Mouse (Mus musculus) CH12.LX (cell line): Measurements from ENCODE around the gene Rras. TPM values are rescaled to one million over a fixed set of nuclear protein-coding genes. Genes with fewer than 3 reads are reported as not detected.
A peak's percentile ranks its signal among the peaks of the same experiment; 100 is the strongest.

Experiments
- DNase-seq: peaks from one replicate; pipeline ENCODE4 v3.0.0-alpha.2; 2013; ENCODE audit errors: extremely low read depth
- H3K27ac ChIP-seq: 2 replicates; pipeline ENCODE4 v1.5.1; 2012; ENCODE audit warnings: low read depth, mild to moderate bottlenecking, control low read depth, moderate library complexity; ENCODE audit not compliant: insufficient read depth
- H3K27me3 ChIP-seq: replicated peaks from 2 replicates; pipeline ENCODE3; 2012; ENCODE audit warnings: inconsistent platforms
- H3K36me3 ChIP-seq, 2 experiments: replicated peaks in 1 of 2; 2 replicates each; pipeline versions ENCODE3 to v1.6.1; 2012; ENCODE audit warnings: inconsistent platforms in 1 of 2, low read length in 1 of 2, mild to moderate bottlenecking in 1 of 2, mixed read lengths in 1 of 2, moderate library complexity in 1 of 2; ENCODE audit not compliant: control insufficient read depth in 1 of 2, insufficient read depth in 1 of 2
- H3K4me1 ChIP-seq, 2 experiments: 2 replicates each; pipeline ENCODE4 v1.6.1; 2012; ENCODE audit warnings: inconsistent platforms in 1 of 2, moderate library complexity in 1 of 2; ENCODE audit not compliant: insufficient read depth in 2 of 2, control insufficient read depth in 1 of 2
- H3K4me2 ChIP-seq: 2 replicates; pipeline ENCODE4 v1.6.1; 2012; ENCODE audit warnings: low read depth, mild to moderate bottlenecking, control low read depth; ENCODE audit not compliant: poor library complexity, insufficient read depth, severe bottlenecking
- H3K4me3 ChIP-seq, 3 experiments: fragments of 150-350 bp in 1 of 3; sonication (generic) in 1 of 3; replicated peaks in 1 of 3; 2 replicates each; pipeline versions ENCODE3 to v1.5.1; 2011 to 2012; ENCODE audit warnings: low read depth in 2 of 3, low read length in 2 of 3, mild to moderate bottlenecking in 2 of 3, moderate library complexity in 2 of 3, control low read depth in 1 of 3, improper control_type of control experiment in 1 of 3, inconsistent platforms in 1 of 3, mixed read lengths in 1 of 3; ENCODE audit not compliant: poor library complexity in 1 of 3
- H3K79me2 ChIP-seq: replicated peaks from 2 replicates; pipeline ENCODE4 v1.6.1; 2012; ENCODE audit warnings: mild to moderate bottlenecking, moderate library complexity; ENCODE audit not compliant: control insufficient read depth, poor library complexity, insufficient read depth, severe bottlenecking; ENCODE audit errors: extremely low read depth
- H3K9ac ChIP-seq: 2 replicates; pipeline ENCODE4 v1.6.1; 2012; ENCODE audit warnings: low read depth, mild to moderate bottlenecking, control low read depth, moderate library complexity; ENCODE audit not compliant: insufficient read depth
- H3K9me3 ChIP-seq: replicated peaks from 2 replicates; pipeline ENCODE3; 2012; ENCODE audit warnings: low read length, inconsistent platforms, mixed read lengths
- BHLHE40 ChIP-seq: IDR thresholded peaks from 2 replicates; pipeline ENCODE4 v1.6.1; 2011; ENCODE audit warnings: mild to moderate bottlenecking, low read depth, low read length, improper control_type of control experiment
- CHD1 ChIP-seq: IDR thresholded peaks from 2 replicates; pipeline ENCODE4 v1.6.1; 2012; ENCODE audit warnings: low read depth, low read length, improper control_type of control experiment, inconsistent platforms
- ELF1 ChIP-seq: IDR thresholded peaks from 2 replicates; pipeline ENCODE4 v1.6.1; 2014; ENCODE audit warnings: low read depth, mild to moderate bottlenecking, inconsistent platforms, low read length, improper control_type of control experiment
- ETS1 ChIP-seq: conservative IDR thresholded peaks from 2 replicates; pipeline ENCODE4 v1.6.1; 2012; ENCODE audit warnings: low read depth, mild to moderate bottlenecking, inconsistent platforms, low read length, improper control_type of control experiment, moderate library complexity
- GABPA ChIP-seq: IDR thresholded peaks from 2 replicates; pipeline ENCODE4 v1.6.1; 2012; ENCODE audit warnings: low read depth, low read length, improper control_type of control experiment, inconsistent platforms; ENCODE audit not compliant: insufficient replicate concordance
- HCFC1 ChIP-seq: IDR thresholded peaks from 2 replicates; pipeline ENCODE4 v1.6.1; 2012; ENCODE audit warnings: low read depth, mild to moderate bottlenecking, inconsistent platforms, low read length, improper control_type of control experiment
- IRF4 ChIP-seq: IDR thresholded peaks from 2 replicates; pipeline ENCODE4 v1.6.1; 2014; ENCODE audit warnings: low read depth, mild to moderate bottlenecking, inconsistent platforms, low read length, improper control_type of control experiment
- JUN ChIP-seq: IDR thresholded peaks from 2 replicates; pipeline ENCODE4 v1.6.1; 2011; ENCODE audit warnings: low read depth, mild to moderate bottlenecking, low read length, improper control_type of control experiment, moderate library complexity; ENCODE audit not compliant: insufficient read depth
- KAT2A ChIP-seq: IDR thresholded peaks from 2 replicates; pipeline ENCODE4 v1.6.1; 2012; ENCODE audit warnings: low read length, improper control_type of control experiment, inconsistent platforms; ENCODE audit not compliant: insufficient replicate concordance
- MXI1 ChIP-seq: IDR thresholded peaks from 2 replicates; pipeline ENCODE4 v1.6.1; 2011; ENCODE audit warnings: mild to moderate bottlenecking, low read depth, low read length, improper control_type of control experiment
- NELFE ChIP-seq: IDR thresholded peaks from 2 replicates; pipeline ENCODE4 v1.6.1; 2011; ENCODE audit warnings: low read depth, low read length, improper control_type of control experiment
- NRF1 ChIP-seq: IDR thresholded peaks from 2 replicates; pipeline ENCODE4 v1.6.1; 2014; ENCODE audit warnings: low read depth, mild to moderate bottlenecking, inconsistent platforms, low read length, improper control_type of control experiment, moderate library complexity
- POLR2A ChIP-seq: IDR thresholded peaks from 2 replicates; pipeline ENCODE4 v1.6.1; 2011; ENCODE audit warnings: low read depth, mild to moderate bottlenecking, improper control_type of control experiment, low read length
- SIN3A ChIP-seq: IDR thresholded peaks from 2 replicates; pipeline ENCODE4 v1.6.1; 2012; ENCODE audit warnings: low read length, improper control_type of control experiment, inconsistent platforms
- SMC3 ChIP-seq: IDR thresholded peaks from 2 replicates; pipeline ENCODE4 v1.6.1; 2011; ENCODE audit warnings: low read depth, low read length, improper control_type of control experiment
- TBP ChIP-seq: conservative IDR thresholded peaks from 2 replicates; pipeline ENCODE4 v1.6.1; 2011; ENCODE audit warnings: low read depth, low read length, improper control_type of control experiment
- TCF12 ChIP-seq: IDR thresholded peaks from 2 replicates; pipeline ENCODE4 v1.6.1; 2014; ENCODE audit warnings: low read depth, mild to moderate bottlenecking, inconsistent platforms, low read length, improper control_type of control experiment
- UBTF ChIP-seq: IDR thresholded peaks from 2 replicates; pipeline ENCODE4 v1.6.1; 2012; ENCODE audit warnings: low read depth, mild to moderate bottlenecking, inconsistent platforms, low read length, improper control_type of control experiment, moderate library complexity
- USF1 ChIP-seq: IDR thresholded peaks from 2 replicates; pipeline ENCODE4 v1.6.1; 2014; ENCODE audit warnings: low read depth, mild to moderate bottlenecking, inconsistent platforms, low read length, improper control_type of control experiment
- USF2 ChIP-seq: conservative IDR thresholded peaks from 2 replicates; pipeline ENCODE4 v1.6.1; 2011; ENCODE audit warnings: low read depth, low read length, improper control_type of control experiment
- ZMIZ1 ChIP-seq: IDR thresholded peaks from 2 replicates; pipeline ENCODE4 v1.6.1; 2012; ENCODE audit warnings: low read depth, mild to moderate bottlenecking, inconsistent platforms, low read length, improper control_type of control experiment
- dilution Hi-C: fragments of 300-500 bp; cut with MboI; formaldehyde crosslinking; loops from 2 replicates; pipeline ENCODE4 v1.14.3; 2020; ENCODE audit warnings: low sequenced_read_pairs; ENCODE audit not compliant: extremely low pct_unique_long_range_greater_than_20kb, extremely low pct_ligation_motif_present
- in situ Hi-C: fragments of 300-500 bp; cut with MboI; formaldehyde crosslinking; loops from 3 replicates; pipeline ENCODE4 v1.14.3; 2019; ENCODE audit warnings: low sequenced_read_pairs, low pct_ligation_motif_present, low pct_unique_long_range_greater_than_20kb, mixed read lengths
- polyA plus RNA-seq: library from polyadenylated mRNA; unstranded; fragments of >175 nt; gene quantifications from 2 replicates; pipeline ENCODE4 v1.2.1, GENCODE M21; 2012; ENCODE audit warnings: low read depth; ENCODE audit not compliant: insufficient read length
- total RNA-seq, 2 experiments: library from RNA; depleted of rRNA; stranded (reverse); fragments of 300-350 nt in 1 of 2; fragments of >200 nt in 1 of 2; gene quantifications; 2 replicates each; pipeline ENCODE4 v1.2.3; 2012 to 2014

The Rras gene
- total and polyA plus RNA-seq, 3 experiments, result 7.2 to 19.8 (median 10.6) TPM

- TF ChIP-seq ZMIZ1 (peak; percentile 48; the same call in 1 of the 2 replicates), NELFE (peak; percentile 78), IRF4 (0 out of 2 replicates have a peak, but pooled peaks have one; percentile 22), JUN (no peak), USF2 (no peak), SMC3 (no peak), ETS1 (no peak), GABPA (peak; percentile 49; the same call in 1 of the 2 replicates), TBP (peak; percentile 67; the same call in 1 of the 2 replicates), HCFC1 (peak; percentile 93), POLR2A (peak; percentile 82), SIN3A (peak; percentile 85), BHLHE40 (peak; percentile 86), KAT2A (peak; percentile 83; the same call in 1 of the 2 replicates), MXI1 (peak; percentile 88), TCF12 (0 out of 2 replicates have a peak, but pooled peaks have one; percentile 25), CHD1 (no peak), ELF1 (peak; percentile 83), UBTF (peak; percentile 81; the same call in 1 of the 2 replicates), NRF1 (peak; percentile 96), USF1 (no peak)
- Histone ChIP-seq H3K27me3 (no peaks in the 10 kb centered on the region), H3K79me2 (peaks cover 23% of the 10 kb centered on the region), H3K9ac (peak within 1 kb of the TSS; percentile 76), H3K9me3 (no peaks in the 10 kb centered on the region), H3K4me1 (peaks cover 3 to 28% of the 10 kb centered on the region in 2 experiments; a peak in 3 of 4 replicates), H3K27ac (peak within 1 kb of the TSS; percentile 82), H3K4me2 (peak within 1 kb of the TSS; percentile 88), H3K36me3 (peaks cover 47 to 66% of the 10 kb centered on the region in 2 experiments), H3K4me3 (peak within 1 kb of the TSS; percentile 67 to 96 (median 93))
- dilution Hi-C loops (no loop called here), in situ Hi-C loops (no loop called here)
- DNase-seq, result peak; percentile 97
Observed at GRCm38 (mm10) chr7:44997231-44997939, 20.4 kb upstream of the Rras start, which contains the start of gene Irf3. Irf3 (plus strand) TSS chr7:44997648.
